Mouse (Mus musculus) forebrain, embryonic 11.5 days (tissue): ENCODE measurements around the gene Bcap29. TPM values are rescaled to one million over a fixed set of nuclear protein-coding genes. Genes with fewer than 3 reads are reported as not detected.
"Not testable (repeated sequence)": the region's sequence is repeated elsewhere in the genome, so short reads cannot be mapped to it uniquely, and the experiment has no call there.

ENCODE experiments used
- ATAC-seq: fragments of 200-750 bp; cut with Nextera tagmentation; replicated peaks from 2 replicates; pipeline ENCODE4 v1.8.0; 2017; ENCODE audit warnings: moderate TSS enrichment; ENCODE audit not compliant: low FRiP score
- DNase-seq: peaks from one replicate; pipeline ENCODE4 v3.0.0-alpha.2; 2017; ENCODE audit warnings: low spot score
- H3K27ac ChIP-seq: fragments of 300-500 bp; sonication (generic); 2 replicates; pipeline ENCODE4 v1.5.1; 2014; ENCODE audit warnings: low read depth, low read length
- H3K27me3 ChIP-seq: fragments of 300-500 bp; sonication (generic); 2 replicates; pipeline ENCODE4 v1.6.1; 2014; ENCODE audit warnings: mild to moderate bottlenecking, low read length, mixed read lengths; ENCODE audit not compliant: control insufficient read depth, insufficient read depth
- H3K36me3 ChIP-seq: fragments of 300-500 bp; sonication (generic); 2 replicates; pipeline ENCODE4 v1.6.1; 2014; ENCODE audit warnings: mild to moderate bottlenecking, low read length, moderate library complexity, mixed read lengths; ENCODE audit not compliant: control insufficient read depth, insufficient read depth
- H3K4me1 ChIP-seq: fragments of 300-500 bp; sonication (generic); replicated peaks from 2 replicates; pipeline ENCODE4 v1.6.1; 2014; ENCODE audit warnings: low read length, mixed read lengths; ENCODE audit not compliant: control insufficient read depth, insufficient read depth
- H3K4me2 ChIP-seq: fragments of 300-500 bp; sonication (generic); 2 replicates; pipeline ENCODE4 v1.6.1; 2014; ENCODE audit warnings: low read depth, mild to moderate bottlenecking, low read length, moderate library complexity, mixed read lengths; ENCODE audit not compliant: severe bottlenecking
- H3K4me3 ChIP-seq: fragments of 300-500 bp; sonication (generic); 2 replicates; pipeline ENCODE4 v1.5.1; 2014; ENCODE audit warnings: low read depth, low read length
- H3K9ac ChIP-seq: fragments of 300-500 bp; sonication (generic); 2 replicates; pipeline ENCODE4 v1.6.1; 2014; ENCODE audit warnings: low read length
- H3K9me3 ChIP-seq: fragments of 300-500 bp; sonication (generic); 2 replicates; pipeline ENCODE4 v1.6.1; 2016; ENCODE audit warnings: low read length, mixed read lengths; ENCODE audit not compliant: control insufficient read depth
- WGBS: fragments of 180-500 bp; shearing (Covaris S2); extraction: QIAGEN DNeasy Blood & Tissue Kit; methylation state at CpG from one replicate; pipeline ENCODE4 v1.1.7; 2014; 5-methylcytosine and 5-hydroxymethylcytosine counted together
- polyA plus RNA-seq: library from polyadenylated mRNA; unstranded; fragments of >200 nt; fragmentation: Nextera tagmentation; extraction: Ambion mirVana; gene quantifications from 2 replicates; pipeline ENCODE4 v1.2.1, GENCODE M21; 2014

Bcap29 gene
- polyA plus RNA-seq, 1 experiment from 2014 or later, result 29.5 TPM

- no peaks in the 10 kb centered on the region for H3K27me3 ChIP-seq
- peak; percentile 40; the same call in 1 of the 2 replicates for ATAC-seq
These were observed 502 bp downstream of the Bcap29 start for GRCm38 (mm10) chr12:31633970-31634342.

GRCm38 (mm10) chr12:31628396-31628795 lies 6.1 kb downstream of the Bcap29 start:
- H3K9ac ChIP-seq, H3K4me1 ChIP-seq, H3K4me2 ChIP-seq, H3K9me3 ChIP-seq, H3K27ac ChIP-seq, H3K4me3 ChIP-seq, ATAC-seq, H3K27me3 ChIP-seq, DNase-seq, H3K36me3 ChIP-seq: not testable (repeated sequence)
- 92% methylated on average over 9 of the region's 9 CpGs for WGBS

More at GRCm38 (mm10) chr12:31633970-31634342, 502 bp downstream of the Bcap29 start:
- DNase-seq, result peak; percentile 62
- 11% methylated on average over 13 of the region's 13 CpGs for WGBS
- H3K4me2 ChIP-seq, result peak overlapping the region; percentile 89
- H3K36me3 ChIP-seq, result no peaks in the 10 kb centered on the region
- no peak overlapping the region for H3K27ac ChIP-seq
- peak overlapping the region; percentile 82 for H3K9ac ChIP-seq
- no peaks in the 10 kb centered on the region for H3K9me3 ChIP-seq
- H3K4me1 ChIP-seq, result peaks cover 5% of the 10 kb centered on the region; the same call in 1 of the 2 replicates
- H3K4me3 ChIP-seq, result peak overlapping the region; percentile 55

GRCm38 (mm10) chr12:31625016-31625415 lies 9.4 kb downstream of the Bcap29 start:
- Histone ChIP-seq H3K4me2 (no peak overlapping the region), H3K4me3 (no peak overlapping the region), H3K27me3 (no peaks in the 10 kb centered on the region), H3K27ac (no peak overlapping the region), H3K9me3 (no peaks in the 10 kb centered on the region), H3K36me3 (no peaks in the 10 kb centered on the region; the same call in 1 of the 2 replicates), H3K9ac (no peak overlapping the region), H3K4me1 (no peaks in the 10 kb centered on the region)
- ATAC-seq (no peak), DNase-seq (no peak)
- WGBS, result 88% methylated on average over 1 of the region's 1 CpGs

GRCm38 (mm10) chr12:31620106-31620505 lies 14.4 kb downstream of the Bcap29 start:
- Histone ChIP-seq H3K9me3 (no peaks in the 10 kb centered on the region), H3K4me1 (no peaks in the 10 kb centered on the region), H3K4me3 (no peak overlapping the region), H3K27me3 (no peaks in the 10 kb centered on the region), H3K4me2 (no peak overlapping the region), H3K9ac (no peak overlapping the region), H3K27ac (no peak overlapping the region), H3K36me3 (no peaks in the 10 kb centered on the region)
- no peak for ATAC-seq
- no peak for DNase-seq
- 88% methylated on average over 8 of the region's 8 CpGs for WGBS

GRCm38 (mm10) chr12:31613353-31613752 lies 21.1 kb downstream of the Bcap29 start:
- Histone ChIP-seq H3K27ac (no peak overlapping the region), H3K36me3 (no peaks in the 10 kb centered on the region), H3K9me3 (no peaks in the 10 kb centered on the region), H3K4me1 (no peaks in the 10 kb centered on the region), H3K4me3 (no peak overlapping the region), H3K4me2 (no peak overlapping the region), H3K9ac (no peak overlapping the region), H3K27me3 (no peaks in the 10 kb centered on the region)
- WGBS, result 59% methylated on average over 4 of the region's 4 CpGs
- ATAC-seq (no peak), DNase-seq (no peak)

GRCm38 (mm10) chr12:31608138-31608537 lies 26.3 kb downstream of the Bcap29 start:
- ATAC-seq (no peak), DNase-seq (no peak)
- H3K4me2 ChIP-seq, result no peak overlapping the region
- H3K27me3 ChIP-seq, result no peaks in the 10 kb centered on the region
- H3K9ac ChIP-seq, result no peak overlapping the region
- H3K4me1 ChIP-seq, result no peaks in the 10 kb centered on the region
- WGBS, result 10% methylated on average over 3 of the region's 3 CpGs
- no peaks in the 10 kb centered on the region for H3K9me3 ChIP-seq
- no peak overlapping the region for H3K27ac ChIP-seq
- H3K36me3 ChIP-seq, result no peaks in the 10 kb centered on the region
- H3K4me3 ChIP-seq, result no peak overlapping the region

- Histone ChIP-seq H3K36me3 (no peaks in the 10 kb centered on the region), H3K9ac (no peak overlapping the region), H3K9me3 (no peaks in the 10 kb centered on the region), H3K4me1 (no peaks in the 10 kb centered on the region), H3K27ac (no peak overlapping the region), H3K4me2 (no peak overlapping the region), H3K27me3 (no peaks in the 10 kb centered on the region), H3K4me3 (no peak overlapping the region)
- DNase-seq (no peak), ATAC-seq (no peak)
- WGBS, result 77% methylated on average over 3 of the region's 3 CpGs
These were observed 29.6 kb downstream of the Bcap29 start for GRCm38 (mm10) chr12:31604894-31605293.

- Histone ChIP-seq H3K4me3 (no peak overlapping the region), H3K9ac (no peak overlapping the region), H3K4me2 (no peak overlapping the region), H3K4me1 (no peaks in the 10 kb centered on the region), H3K36me3 (no peaks in the 10 kb centered on the region), H3K9me3 (no peaks in the 10 kb centered on the region), H3K27ac (no peak overlapping the region), H3K27me3 (no peaks in the 10 kb centered on the region)
- DNase-seq (no peak), ATAC-seq (no peak)
- WGBS, result 73% methylated on average over 6 of the region's 6 CpGs
These were observed 30.9 kb downstream of the Bcap29 start for GRCm38 (mm10) chr12:31603586-31603985.

- Histone ChIP-seq H3K27me3 (no peaks in the 10 kb centered on the region), H3K36me3 (no peaks in the 10 kb centered on the region; the same call in 1 of the 2 replicates), H3K4me2 (no peak overlapping the region), H3K4me1 (no peaks in the 10 kb centered on the region), H3K9ac (no peak overlapping the region), H3K27ac (no peak overlapping the region), H3K4me3 (no peak overlapping the region), H3K9me3 (no peaks in the 10 kb centered on the region)
- WGBS, result 78% methylated on average over 3 of the region's 3 CpGs
- ATAC-seq (no peak), DNase-seq (no peak)
These were observed 40.2 kb downstream of the Bcap29 start for GRCm38 (mm10) chr12:31594296-31594695.
